Mouse (Mus musculus) bone marrow, adult 2 months (tissue): Measurements from ENCODE around the gene Rbx1.

Experiments
- CTCF ChIP-seq: fragments of 200-500 bp; IDR thresholded peaks from 2 replicates; pipeline ENCODE4 v1.5.1; 2011; ENCODE audit warnings: low read length, control low read depth; ENCODE audit not compliant: control insufficient read depth, insufficient read depth
- POLR2A ChIP-seq: fragments of 200-500 bp; IDR thresholded peaks from 2 replicates; pipeline ENCODE4 v1.6.1; 2011; ENCODE audit warnings: low read depth, mild to moderate bottlenecking, control low read depth, low read length, borderline replicate concordance; ENCODE audit not compliant: control insufficient read depth

DNA sequence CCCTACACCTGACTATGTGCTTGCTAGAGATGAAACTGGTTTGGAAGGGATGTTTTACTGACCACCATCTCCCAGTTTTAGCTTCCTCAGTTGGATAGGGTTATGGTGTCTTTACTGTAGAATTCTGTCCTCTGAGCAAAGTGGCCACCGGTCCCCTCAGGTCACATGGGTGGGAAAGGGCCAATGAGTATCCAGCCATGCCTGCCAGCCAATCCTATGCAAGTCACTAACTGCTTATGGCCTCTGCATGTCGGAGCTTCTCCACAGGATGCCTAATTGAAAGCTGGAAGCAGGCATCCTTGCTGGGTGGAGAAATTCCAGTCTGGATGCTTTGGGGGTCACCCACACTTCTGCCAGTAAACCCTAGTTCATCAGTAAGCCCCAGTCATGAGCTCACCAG is 10.5 kb downstream of the Rbx1 start:
- no peak for TF ChIP-seq POLR2A
- TF ChIP-seq CTCF, result no peak
